17 mouse cellular contexts compared by ENCODE assay signal in the genomic region with DNA sequence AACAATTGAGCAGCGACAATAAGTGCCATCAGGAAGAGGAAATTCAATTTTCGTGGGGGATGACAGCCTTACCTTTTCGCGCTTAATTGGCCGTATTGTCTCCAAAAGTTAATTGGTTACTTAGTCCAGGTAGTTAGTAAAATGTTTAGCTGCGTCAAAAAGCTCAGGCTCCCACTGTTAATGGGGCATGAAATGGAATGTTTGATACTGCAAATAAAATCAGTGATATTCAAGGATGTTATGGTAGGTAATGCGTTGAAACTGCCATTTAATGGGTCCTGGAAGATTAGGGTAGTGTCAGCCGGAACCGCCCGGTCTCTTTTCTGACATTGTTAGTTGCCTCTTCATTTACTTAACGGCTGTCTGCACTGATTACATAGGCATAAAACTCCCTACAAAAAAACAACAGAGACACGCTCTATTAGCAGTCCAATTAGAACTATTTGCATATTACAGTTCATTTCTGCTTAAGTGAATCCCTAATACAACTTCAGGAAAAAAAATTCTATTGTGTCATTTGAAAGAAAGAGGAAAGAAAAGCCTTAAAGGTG.
DNase-seq lines count a peak whose midpoint lies in the region; ATAC-seq and TF ChIP-seq lines count a peak whose summit lies in the region.
"Had no signal": no experiment of that assay in that cellular context is flagged by ENCODE, and none has a peak within 500 bp of the region (broad histone marks: within the 10 kb centered on the region; RNA-seq: fewer than 3 reads in every experiment).

No protein-coding gene starts in this region.

- H3K4me3 ChIP-seq in kidney, adult 2 months (ENCODE audit: insufficient read depth, low read depth, low read length): no peak overlapping the region
- H3K4me3 ChIP-seq in kidney, postnatal 0 days (replicated peaks; ENCODE audit: low read depth, low read length): no peak overlapping the region
- H3K4me3 ChIP-seq: embryonic facial prominence, embryonic 13.5 days; gastrocnemius, adult 2 months; midbrain, embryonic 12.5 days had no signal

- no peaks in the 10 kb centered on the region for H3K36me3 ChIP-seq in kidney, adult 2 months (ENCODE audit: control insufficient read depth, insufficient read depth, low read length)
- no peaks in the 10 kb centered on the region for H3K36me3 ChIP-seq in kidney, postnatal 0 days (ENCODE audit: insufficient read depth, low read length)
- H3K36me3 ChIP-seq: embryonic facial prominence, embryonic 13.5 days; midbrain, embryonic 12.5 days had no signal

- H3K4me2 ChIP-seq in kidney, postnatal 0 days (ENCODE audit: low read length): peak overlapping the region; percentile 26; the same call in 1 of the 2 replicates
- H3K4me2 ChIP-seq: embryonic facial prominence, embryonic 13.5 days; midbrain, embryonic 12.5 days had no signal

- DNase-seq in kidney, adult 11 months: peak; percentile 12
- DNase-seq in kidney, postnatal 10 days: no peak
- DNase-seq in kidney, adult 2 months: peak; percentile 57
- DNase-seq in kidney, postnatal 0 days (ENCODE audit: low spot score): peak; percentile 35
- DNase-seq in spleen, postnatal 4 days (ENCODE audit: low spot score in 2 of 2): no peak
- no peak for DNase-seq in lung, adult 18-20 months
- DNase-seq in right cerebral cortex, adult 18-20 months: no peak
- DNase-seq: cerebellum, adult 9-11 months; gastrocnemius, adult 2 months; heart, adult 18-20 months; heart, postnatal 10 days; lung, adult 2 months; lung, postnatal 4 days; right cerebral cortex, postnatal 25 days had no signal

- no peak for TF ChIP-seq POLR2A in kidney, adult 2 months (IDR thresholded peaks at IDR 0.05; ENCODE audit: low read depth, low read length)

- H3K27me3 ChIP-seq in kidney, adult 2 months (replicated peaks; ENCODE audit: control insufficient read depth, insufficient read depth, low read length): no peaks in the 10 kb centered on the region
- no peaks in the 10 kb centered on the region for H3K27me3 ChIP-seq in kidney, postnatal 0 days (ENCODE audit: insufficient read depth, low read length)
- H3K27me3 ChIP-seq: embryonic facial prominence, embryonic 13.5 days; midbrain, embryonic 12.5 days had no signal

- H3K27ac ChIP-seq in kidney, adult 2 months (ENCODE audit: insufficient read depth, low read depth, low read length): no peak overlapping the region; the same call in 1 of the 2 replicates
- H3K27ac ChIP-seq in kidney, postnatal 0 days: no peak overlapping the region
- H3K27ac ChIP-seq: embryonic facial prominence, embryonic 13.5 days; gastrocnemius, adult 2 months; midbrain, embryonic 12.5 days; stomach, postnatal 0 days had no signal

- no peaks in the 10 kb centered on the region for H3K9me3 ChIP-seq in kidney, postnatal 0 days (replicated peaks; ENCODE audit: low read length)
- H3K9me3 ChIP-seq: embryonic facial prominence, embryonic 13.5 days; midbrain, embryonic 12.5 days had no signal

- no peak overlapping the region for H3K9ac ChIP-seq in kidney, postnatal 0 days (ENCODE audit: low read depth, low read length)
- H3K9ac ChIP-seq: embryonic facial prominence, embryonic 13.5 days; midbrain, embryonic 12.5 days had no signal

- 29% methylated on average over 12 of the region's 12 CpGs for WGBS in kidney, adult 2 months
- WGBS in kidney, postnatal 0 days: 50% methylated on average over 12 of the region's 12 CpGs

- peaks cover 19% of the 10 kb centered on the region for H3K4me1 ChIP-seq in kidney, adult 2 months (ENCODE audit: control insufficient read depth, insufficient read depth, low read length)
- H3K4me1 ChIP-seq in kidney, postnatal 0 days (replicated peaks; ENCODE audit: insufficient read depth, low read length): peaks cover 16% of the 10 kb centered on the region

- no peak for TF ChIP-seq CTCF in kidney, adult 2 months (conservative IDR thresholded peaks at IDR 0.05; ENCODE audit: insufficient read depth, insufficient read length, low read depth, low read length)
- no peak for TF ChIP-seq CTCF in kidney, postnatal 0 days (IDR thresholded peaks at IDR 0.05; ENCODE audit: low read depth)

- ATAC-seq in kidney, postnatal 0 days (replicated peaks; ENCODE audit: low FRiP score, low read depth): 0 out of 2 replicates have a peak, but pooled peaks have one; percentile 16

Comparison
In these comparisons a context has a peak if more than half of its experiments do, and no peak if none do; other contexts are left out.
1. DNase-seq: peak in kidney, adult 11 months (single experiment), kidney, adult 2 months (single experiment) and kidney, postnatal 0 days (single experiment); none in kidney, postnatal 10 days (single experiment), spleen, postnatal 4 days (0 of 2), lung, adult 18-20 months (0 of 2) and right cerebral cortex, adult 18-20 months (single experiment).